Mouse (Mus musculus) lung, postnatal 25 days (tissue): Measurements from ENCODE around the gene Wdr6.

Experiments used
- DNase-seq: peaks from one replicate; pipeline ENCODE4 v3.0.0; 2022; ENCODE audit warnings: low spot score

The Wdr6 gene

GRCm38 (mm10) chr9:108523341-108523740, 55.2 kb downstream of the Wdr6 start:
- no peak for DNase-seq
